Mouse (Mus musculus): Measurements from ENCODE around the gene Gm21650.
"Not testable (repeated sequence)": the region's sequence is repeated elsewhere in the genome, so short reads cannot be mapped to it uniquely, and the experiment has no call there.

Gene Gm21650

GRCm38 (mm10) chrY:77692508-77692907 lies at the start of gene Gm21650:
TSS of gene Gm21650 (plus strand) at chrY:77692808.
- DNase-seq (ENCODE audit: low spot score): not testable (repeated sequence)
